Mouse (Mus musculus): ENCODE measurements at regions not wholly inside any gene's neighbourhood (a gene's known extent, or its start where the extent isn't known, plus 50 kb on each side); places are given as distances from the start of the nearest gene placed in this dataset.

- DNase-seq (ENCODE audit: low read depth, low spot score): no peak
These were observed 109.9 kb upstream of the Rxfp2 start for GRCm38 (mm10) chr5:149908376-149909078.

- no peak for DNase-seq (ENCODE audit: low read depth, low spot score)
These were observed 109.3 kb upstream of the Rxfp2 start for GRCm38 (mm10) chr5:149909108-149909739.

GRCm38 (mm10) chr5:149909971-149910370, 108.5 kb upstream of the Rxfp2 start:
- DNase-seq (ENCODE audit: low read depth, low spot score): no peak

- DNase-seq (ENCODE audit: low read depth, low spot score): no peak
These were observed 106.5 kb upstream of the Rxfp2 start for GRCm38 (mm10) chr5:149911968-149912367.

GRCm38 (mm10) chr5:149915761-149916160, 102.7 kb upstream of the Rxfp2 start:
- no peak for DNase-seq (ENCODE audit: low read depth, low spot score)

- DNase-seq (ENCODE audit: low read depth, low spot score): peak; percentile 9
These were observed 101.1 kb upstream of the Rxfp2 start for GRCm38 (mm10) chr5:149917374-149917773.

DNA sequence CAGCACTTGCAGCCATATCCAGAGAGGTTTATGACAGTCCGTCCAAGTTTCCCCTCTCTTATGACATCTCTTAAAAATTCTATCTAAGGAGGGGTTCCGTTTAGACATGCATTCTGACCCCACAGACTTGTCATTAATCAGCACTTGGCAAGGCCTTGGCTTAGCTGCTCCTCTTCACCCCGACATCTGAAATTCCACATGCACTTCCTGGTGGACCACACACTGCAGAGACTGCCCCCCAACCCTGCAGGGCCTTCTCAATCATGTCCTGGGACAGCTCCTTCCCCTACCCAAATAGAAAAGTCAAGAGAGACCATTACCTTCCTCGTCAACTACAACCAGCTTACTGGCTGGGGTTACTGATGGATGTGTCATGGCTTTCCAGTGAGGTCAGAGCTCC, 99.4 kb upstream of the Rxfp2 start:
- no peak for DNase-seq (ENCODE audit: low read depth, low spot score)

- no peak for DNase-seq (ENCODE audit: low read depth, low spot score)
These were observed 98.1 kb upstream of the Rxfp2 start for GRCm38 (mm10) chr5:149920326-149920725.

GRCm38 (mm10) chr5:149924501-149924900, 94.0 kb upstream of the Rxfp2 start:
- no peak for DNase-seq (ENCODE audit: low read depth, low spot score)

DNA sequence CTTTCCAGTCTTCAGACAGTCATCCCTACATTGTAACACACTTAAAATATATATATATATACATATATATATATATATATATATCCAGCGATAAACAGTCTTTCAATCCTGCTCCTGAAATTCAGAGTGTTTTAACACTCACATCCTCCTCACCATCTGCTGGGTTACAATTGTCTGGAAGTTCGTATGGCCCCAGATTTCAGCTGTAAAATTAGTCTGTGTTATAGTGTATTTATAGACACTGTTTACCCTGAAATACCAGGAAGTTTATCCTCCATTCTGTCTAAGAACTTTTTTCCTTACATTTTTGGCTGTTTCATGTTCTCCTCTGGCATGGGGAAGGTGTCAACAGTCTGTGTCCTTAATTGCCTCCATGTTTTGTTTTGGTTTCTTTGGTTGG, 91.7 kb upstream of the Rxfp2 start:
- DNase-seq (ENCODE audit: low read depth, low spot score): no peak

DNA sequence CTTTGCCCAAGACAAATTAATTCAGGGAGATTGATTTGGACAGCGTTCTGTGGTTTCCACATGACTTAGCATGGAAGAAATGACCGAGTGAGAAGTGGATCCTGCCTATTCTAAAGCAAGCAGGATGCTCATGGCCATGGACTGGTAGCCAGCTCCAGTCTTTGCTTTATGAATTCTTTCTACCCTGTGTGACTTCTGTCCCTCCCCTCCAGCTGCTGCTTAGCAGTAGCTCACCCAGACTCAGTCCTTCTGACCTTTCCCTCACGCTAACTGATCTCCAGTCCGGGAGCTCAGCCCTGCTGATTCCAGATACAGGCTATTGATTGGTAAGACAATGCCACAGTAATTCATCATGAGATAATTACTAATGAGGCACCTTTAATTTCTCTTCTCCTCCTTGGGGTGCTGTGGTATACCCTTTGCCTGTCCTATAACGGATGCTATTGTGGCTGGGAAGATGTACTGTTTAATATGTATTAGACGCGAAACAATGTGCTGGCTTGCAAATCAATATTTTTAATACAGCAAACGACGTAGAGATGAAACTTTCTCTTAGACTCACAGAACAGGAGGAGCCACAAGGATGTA, 86.8 kb upstream of the Rxfp2 start:
- DNase-seq (ENCODE audit: low read depth, low spot score): no peak

DNA sequence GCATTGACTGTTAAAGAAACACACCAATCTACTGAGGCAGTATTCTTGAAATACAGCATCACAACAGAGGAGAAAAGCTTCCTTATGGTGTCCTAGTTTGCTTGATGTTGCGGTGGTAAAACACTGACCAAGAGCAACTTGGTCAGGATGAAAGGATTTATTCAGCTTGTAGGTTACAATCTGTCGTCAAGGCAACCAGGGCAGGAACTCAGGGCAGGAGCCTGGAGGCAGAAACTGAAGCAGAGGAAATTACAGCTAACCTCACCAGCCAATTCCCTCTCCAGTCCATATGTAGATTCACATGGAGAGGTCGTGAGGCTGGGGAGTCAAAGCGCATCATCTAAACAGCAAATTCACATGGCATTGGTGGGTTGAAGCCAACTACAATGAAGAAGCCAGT, 86.3 kb upstream of the Rxfp2 start:
- DNase-seq (ENCODE audit: low read depth, low spot score): no peak

- DNase-seq (ENCODE audit: low read depth, low spot score): no peak
These were observed 72.8 kb upstream of the Rxfp2 start for GRCm38 (mm10) chr5:149945651-149946050.

- no peak for DNase-seq (ENCODE audit: low read depth, low spot score)
These were observed 71.0 kb upstream of the Rxfp2 start for GRCm38 (mm10) chr5:149947491-149947890.

DNA sequence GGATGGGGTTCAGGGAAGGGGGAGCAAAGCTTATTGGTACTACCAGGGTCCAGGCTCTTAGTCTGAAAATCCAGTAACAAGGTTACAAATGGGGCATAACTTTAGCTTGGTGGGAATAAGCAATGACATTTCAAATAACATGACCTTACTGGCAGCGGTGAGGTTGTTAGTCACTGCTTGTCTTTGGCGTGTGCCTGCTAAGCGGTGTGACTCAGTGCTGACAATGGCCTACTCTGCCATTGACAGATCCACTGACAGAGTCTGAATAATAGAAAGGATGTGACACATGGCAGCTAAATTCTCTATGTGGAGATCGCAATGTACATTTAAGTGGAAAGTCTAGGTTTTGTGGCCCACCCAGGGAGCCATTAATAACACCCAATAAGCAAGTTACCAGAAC, 61.5 kb upstream of the Rxfp2 start:
- DNase-seq (ENCODE audit: low read depth, low spot score): no peak

- DNase-seq (ENCODE audit: low read depth, low spot score): no peak
These were observed 57.3 kb upstream of the Rxfp2 start for GRCm38 (mm10) chr5:149961178-149961577.

DNA sequence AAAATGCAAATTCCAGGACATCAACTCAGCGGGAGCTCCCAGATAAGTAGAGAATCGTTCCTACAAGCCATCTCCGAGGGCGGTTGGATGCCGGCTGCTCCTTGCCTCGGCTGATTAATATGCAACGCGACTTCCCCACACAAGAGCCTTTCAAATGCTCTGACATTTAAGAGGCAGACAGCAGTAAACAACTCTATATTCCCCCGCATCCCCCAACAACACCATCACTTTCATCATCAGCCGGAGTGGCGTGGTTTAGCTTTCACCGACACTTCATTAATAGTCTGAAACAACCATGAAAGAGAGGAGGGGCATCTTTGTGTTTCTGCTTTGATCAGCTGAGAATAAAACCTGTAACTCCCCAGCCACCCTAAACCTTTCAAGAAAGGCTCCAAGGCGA, 53.7 kb upstream of the Rxfp2 start:
- DNase-seq (ENCODE audit: low read depth, low spot score): no peak

All from retina, adult 2 months (tissue).